Mouse (Mus musculus) heart, embryonic 10.5 days (tissue): ENCODE results near the gene Plagl1. TPM values are rescaled to one million over a fixed set of nuclear protein-coding genes. Genes with fewer than 3 reads are reported as not detected.

ENCODE experiments used
- DNase-seq: peaks from one replicate; pipeline ENCODE4 v3.0.0-alpha.2; 2017; ENCODE audit warnings: low spot score
- H3K27ac ChIP-seq: fragments of 300-500 bp; sonication (generic); 2 replicates; pipeline ENCODE4 v1.5.1; 2016; ENCODE audit warnings: mild to moderate bottlenecking
- H3K27me3 ChIP-seq: fragments of 300-500 bp; sonication (generic); 2 replicates; pipeline ENCODE4 v1.6.1; 2016; ENCODE audit warnings: mild to moderate bottlenecking; ENCODE audit not compliant: poor library complexity, insufficient read depth, severe bottlenecking
- H3K36me3 ChIP-seq: fragments of 300-500 bp; sonication (generic); 2 replicates; pipeline ENCODE4 v1.6.1; 2016; ENCODE audit warnings: mild to moderate bottlenecking, moderate library complexity
- H3K4me1 ChIP-seq: fragments of 300-500 bp; sonication (generic); 2 replicates; pipeline ENCODE4 v1.6.1; 2016; ENCODE audit warnings: mild to moderate bottlenecking
- H3K4me3 ChIP-seq: fragments of 300-500 bp; sonication (generic); 2 replicates; pipeline ENCODE4 v1.5.1; 2016; ENCODE audit warnings: mild to moderate bottlenecking, moderate library complexity
- H3K9me3 ChIP-seq: fragments of 300-500 bp; sonication (generic); 2 replicates; pipeline ENCODE4 v1.6.1; 2016; ENCODE audit warnings: mild to moderate bottlenecking, moderate library complexity
- WGBS: fragments of 180-500 bp; shearing (Covaris S2); methylation state at CpG from one replicate; pipeline ENCODE4 v1.1.7; 2016; 5-methylcytosine and 5-hydroxymethylcytosine counted together
- polyA plus RNA-seq: library from polyadenylated mRNA; unstranded; fragments of >200 nt; fragmentation: Nextera tagmentation; extraction: Ambion mirVana; gene quantifications from 2 replicates; pipeline ENCODE4 v1.2.1, GENCODE M21; 2016

Plagl1 gene
- polyA plus RNA-seq, 1 experiment from 2014 or later: 206 TPM

- no peak overlapping the region for H3K4me3 ChIP-seq
Measured at GRCm38 (mm10) chr10:13119300-13119699, 59.0 kb downstream of the Plagl1 start.

GRCm38 (mm10) chr10:13125811-13126210 lies 65.5 kb downstream of the Plagl1 start:
- no peak overlapping the region for H3K27ac ChIP-seq
- 59% methylated on average over 3 of the region's 3 CpGs for WGBS
- H3K4me3 ChIP-seq: no peak overlapping the region
- no peaks in the 10 kb centered on the region for H3K4me1 ChIP-seq
- no peaks in the 10 kb centered on the region for H3K27me3 ChIP-seq
- H3K9me3 ChIP-seq: no peaks in the 10 kb centered on the region
- peak; percentile 63 for DNase-seq
- H3K36me3 ChIP-seq: peaks cover 65% of the 10 kb centered on the region

More at GRCm38 (mm10) chr10:13119300-13119699, 59.0 kb downstream of the Plagl1 start:
- peaks cover 40% of the 10 kb centered on the region for H3K4me1 ChIP-seq
- H3K36me3 ChIP-seq: peaks cover 30% of the 10 kb centered on the region; the same call in 1 of the 2 replicates
- WGBS: 40% methylated on average over 2 of the region's 2 CpGs
- no peaks in the 10 kb centered on the region for H3K27me3 ChIP-seq
- peak overlapping the region; percentile 86; the same call in 1 of the 2 replicates for H3K27ac ChIP-seq
- H3K9me3 ChIP-seq: no peaks in the 10 kb centered on the region
- DNase-seq: no peak

- Histone ChIP-seq H3K4me3 (no peak overlapping the region), H3K36me3 (peaks cover 58% of the 10 kb centered on the region), H3K27ac (no peak overlapping the region), H3K9me3 (no peaks in the 10 kb centered on the region), H3K4me1 (no peaks in the 10 kb centered on the region), H3K27me3 (no peaks in the 10 kb centered on the region)
- DNase-seq: peak; percentile 65
- 70% methylated on average over 13 of the region's 13 CpGs for WGBS
Measured at GRCm38 (mm10) chr10:13127335-13127734, 67.0 kb downstream of the Plagl1 start.

- Histone ChIP-seq H3K9me3 (no peaks in the 10 kb centered on the region), H3K4me1 (no peaks in the 10 kb centered on the region), H3K27me3 (no peaks in the 10 kb centered on the region), H3K27ac (no peak overlapping the region), H3K4me3 (no peak overlapping the region), H3K36me3 (peaks cover 55% of the 10 kb centered on the region)
- WGBS: 88% methylated on average over 7 of the region's 7 CpGs
- DNase-seq: peak; percentile 63
Measured at GRCm38 (mm10) chr10:13127946-13128345, 67.6 kb downstream of the Plagl1 start.

GRCm38 (mm10) chr10:13133850-13134249 lies 73.5 kb downstream of the Plagl1 start:
- no peaks in the 10 kb centered on the region for H3K4me1 ChIP-seq
- no peaks in the 10 kb centered on the region for H3K27me3 ChIP-seq
- H3K9me3 ChIP-seq: no peaks in the 10 kb centered on the region
- peak; percentile 28 for DNase-seq
- H3K4me3 ChIP-seq: no peak overlapping the region
- H3K27ac ChIP-seq: no peak overlapping the region
- 73% methylated on average over 4 of the region's 4 CpGs for WGBS
- peaks cover 8% of the 10 kb centered on the region for H3K36me3 ChIP-seq

- Histone ChIP-seq H3K27me3 (no peaks in the 10 kb centered on the region), H3K36me3 (no peaks in the 10 kb centered on the region), H3K4me1 (no peaks in the 10 kb centered on the region), H3K27ac (no peak overlapping the region), H3K4me3 (no peak overlapping the region), H3K9me3 (no peaks in the 10 kb centered on the region)
- WGBS: 88% methylated on average over 7 of the region's 7 CpGs
- peak; percentile 58 for DNase-seq
Measured at GRCm38 (mm10) chr10:13135276-13135675, 75.0 kb downstream of the Plagl1 start.

- Histone ChIP-seq H3K9me3 (no peaks in the 10 kb centered on the region), H3K4me1 (no peaks in the 10 kb centered on the region), H3K36me3 (no peaks in the 10 kb centered on the region), H3K27ac (no peak overlapping the region), H3K4me3 (no peak overlapping the region), H3K27me3 (no peaks in the 10 kb centered on the region)
- peak; percentile 69 for DNase-seq
- 89% methylated on average over 7 of the region's 7 CpGs for WGBS
Measured at GRCm38 (mm10) chr10:13135751-13136150, 75.4 kb downstream of the Plagl1 start.

GRCm38 (mm10) chr10:13137906-13138305 lies 77.6 kb downstream of the Plagl1 start:
- H3K27ac ChIP-seq: no peak overlapping the region
- peak; percentile 56 for DNase-seq
- WGBS: 87% methylated on average over 6 of the region's 6 CpGs

GRCm38 (mm10) chr10:13140434-13140833 lies 80.1 kb downstream of the Plagl1 start:
- H3K4me1 ChIP-seq: no peaks in the 10 kb centered on the region
- DNase-seq: peak; percentile 7
- no peaks in the 10 kb centered on the region for H3K36me3 ChIP-seq
- 79% methylated on average over 2 of the region's 2 CpGs for WGBS
- H3K4me3 ChIP-seq: no peak overlapping the region
- H3K27ac ChIP-seq: no peak overlapping the region
- H3K9me3 ChIP-seq: no peaks in the 10 kb centered on the region
- H3K27me3 ChIP-seq: no peaks in the 10 kb centered on the region

More at GRCm38 (mm10) chr10:13137906-13138305, 77.6 kb downstream of the Plagl1 start:
- H3K27me3 ChIP-seq: no peaks in the 10 kb centered on the region
- H3K36me3 ChIP-seq: no peaks in the 10 kb centered on the region
- no peaks in the 10 kb centered on the region for H3K4me1 ChIP-seq
- H3K9me3 ChIP-seq: no peaks in the 10 kb centered on the region
- H3K4me3 ChIP-seq: no peak overlapping the region

GRCm38 (mm10) chr10:13150435-13150834 lies 90.1 kb downstream of the Plagl1 start:
- Histone ChIP-seq H3K9me3 (no peaks in the 10 kb centered on the region), H3K36me3 (no peaks in the 10 kb centered on the region), H3K27me3 (no peaks in the 10 kb centered on the region), H3K27ac (no peak overlapping the region), H3K4me1 (no peaks in the 10 kb centered on the region), H3K4me3 (no peak overlapping the region)
- DNase-seq: peak; percentile 50
- WGBS: 84% methylated on average over 3 of the region's 3 CpGs

GRCm38 (mm10) chr10:13151353-13151752 lies 91.0 kb downstream of the Plagl1 start:
- Histone ChIP-seq H3K27ac (no peak overlapping the region), H3K4me1 (no peaks in the 10 kb centered on the region), H3K36me3 (no peaks in the 10 kb centered on the region), H3K27me3 (no peaks in the 10 kb centered on the region), H3K4me3 (no peak overlapping the region), H3K9me3 (no peaks in the 10 kb centered on the region)
- 75% methylated on average over 5 of the region's 5 CpGs for WGBS
- peak; percentile 56 for DNase-seq

- Histone ChIP-seq H3K27ac (no peak overlapping the region), H3K9me3 (no peaks in the 10 kb centered on the region), H3K4me1 (no peaks in the 10 kb centered on the region), H3K4me3 (no peak overlapping the region), H3K36me3 (no peaks in the 10 kb centered on the region), H3K27me3 (no peaks in the 10 kb centered on the region)
- no peak for DNase-seq
- 89% methylated on average over 4 of the region's 4 CpGs for WGBS
Measured at GRCm38 (mm10) chr10:13152811-13153364, 92.6 kb downstream of the Plagl1 start.

GRCm38 (mm10) chr10:13155377-13155776 lies 95.1 kb downstream of the Plagl1 start:
- WGBS: 83% methylated on average over 5 of the region's 5 CpGs
- Histone ChIP-seq H3K9me3 (no peaks in the 10 kb centered on the region), H3K36me3 (peaks cover 2% of the 10 kb centered on the region; the same call in 1 of the 2 replicates), H3K27ac (no peak overlapping the region), H3K4me1 (no peaks in the 10 kb centered on the region), H3K27me3 (no peaks in the 10 kb centered on the region), H3K4me3 (no peak overlapping the region)
- DNase-seq: peak; percentile 6

- no peak overlapping the region for H3K4me3 ChIP-seq
- no peaks in the 10 kb centered on the region for H3K9me3 ChIP-seq
- H3K27me3 ChIP-seq: no peaks in the 10 kb centered on the region
- no peak overlapping the region for H3K27ac ChIP-seq
- H3K4me1 ChIP-seq: peaks cover 13% of the 10 kb centered on the region; the same call in 1 of the 2 replicates
- peaks cover 8% of the 10 kb centered on the region; the same call in 1 of the 2 replicates for H3K36me3 ChIP-seq
- 92% methylated on average over 4 of the region's 4 CpGs for WGBS
- no peak for DNase-seq
Measured at GRCm38 (mm10) chr10:13160913-13161312, 100.6 kb downstream of the Plagl1 start.
